In genomic region chr5:110286446-110287083, GRCm38 (mm10) we compare ENCODE assay signal across 8 mouse cellular contexts. TPM values are rescaled to one million over a fixed set of nuclear protein-coding genes. Genes with fewer than 3 reads are reported as not detected.
DNase-seq lines count a peak whose midpoint lies in the region; ATAC-seq and TF ChIP-seq lines count a peak whose summit lies in the region.

No protein-coding gene starts in this region.

- H3K79me2 ChIP-seq in C2C12 (ENCODE audit: control insufficient read depth, insufficient read depth), result peaks cover 24% of the 10 kb centered on the region

- peak; percentile 78; the same call in 1 of the 2 replicates for ATAC-seq in forebrain, embryonic 11.5 days (replicated peaks; ENCODE audit: low FRiP score)
- peak; percentile 81 for ATAC-seq in liver, embryonic 15.5 days (ENCODE audit: insufficient read depth)

- H3K9me3 ChIP-seq in forebrain, embryonic 11.5 days (ENCODE audit: control insufficient read depth, low read length), result no peaks in the 10 kb centered on the region
- H3K9me3 ChIP-seq in liver, embryonic 15.5 days (replicated peaks), result no peaks in the 10 kb centered on the region

- H3K27me3 ChIP-seq in C2C12 (ENCODE audit: control insufficient read depth, insufficient read depth, insufficient read length), result no peaks in the 10 kb centered on the region
- H3K27me3 ChIP-seq in forebrain, embryonic 11.5 days (ENCODE audit: control insufficient read depth, insufficient read depth, low read length), result peaks cover 9% of the 10 kb centered on the region
- H3K27me3 ChIP-seq in liver, embryonic 15.5 days, result no peaks in the 10 kb centered on the region

- peak overlapping the region; percentile 50 for H3K4me3 ChIP-seq in C2C12 (ENCODE audit: insufficient read depth, poor library complexity, severe bottlenecking)
- H3K4me3 ChIP-seq in forebrain, embryonic 11.5 days (ENCODE audit: low read depth, low read length), result peak overlapping the region; percentile 62
- H3K4me3 ChIP-seq in liver, embryonic 15.5 days (replicated peaks), result peak overlapping the region; percentile 90

- 3% methylated on average over 30 of the region's 31 CpGs for WGBS in forebrain, embryonic 11.5 days
- 1% methylated on average over 31 of the region's 31 CpGs for WGBS in liver, embryonic 15.5 days (ENCODE audit: insufficient replicate concordance)

- DNase-seq in embryo, embryonic 10.5 days (ENCODE audit: low spot score), result peak; percentile 64
- DNase-seq in embryo, embryonic 10 days (ENCODE audit: low spot score), result no peak
- DNase-seq in forebrain, embryonic 11.5 days (ENCODE audit: low spot score), result no peak
- no peak for DNase-seq in ovary, adult 18-20 months (ENCODE audit: low spot score)
- DNase-seq in thymus, postnatal 14 days, result no peak
- no peak for DNase-seq in cerebellum, postnatal 10 days

- peak overlapping the region; percentile 92 for H3K4me2 ChIP-seq in forebrain, embryonic 11.5 days (ENCODE audit: low read depth, low read length, severe bottlenecking)
- peak overlapping the region; percentile 100 for H3K4me2 ChIP-seq in liver, embryonic 15.5 days

- peak overlapping the region; percentile 82 for H3K9ac ChIP-seq in forebrain, embryonic 11.5 days (ENCODE audit: low read length)
- H3K9ac ChIP-seq in liver, embryonic 15.5 days, result peak overlapping the region; percentile 82

- peaks cover 11% of the 10 kb centered on the region for H3K79me3 ChIP-seq in C2C12 (ENCODE audit: low read depth)

- peak overlapping the region; percentile 95 for H3ac ChIP-seq in C2C12 (ENCODE audit: control insufficient read depth, insufficient read length, low read depth)

- H3K4me1 ChIP-seq in forebrain, embryonic 11.5 days (replicated peaks; ENCODE audit: control insufficient read depth, insufficient read depth, low read length), result peaks cover 9% of the 10 kb centered on the region; the same call in 1 of the 2 replicates
- peaks cover 40% of the 10 kb centered on the region for H3K4me1 ChIP-seq in liver, embryonic 15.5 days (replicated peaks)

- peaks cover 26% of the 10 kb centered on the region for H3K36me3 ChIP-seq in C2C12 (ENCODE audit: control insufficient read depth, insufficient read depth)
- H3K36me3 ChIP-seq in forebrain, embryonic 11.5 days (ENCODE audit: control insufficient read depth, insufficient read depth, low read length), result no peaks in the 10 kb centered on the region; the same call in 1 of the 2 replicates
- peaks cover 36% of the 10 kb centered on the region for H3K36me3 ChIP-seq in liver, embryonic 15.5 days (replicated peaks)

- no peak for TF ChIP-seq CTCF in C2C12 (IDR thresholded peaks at IDR 0.05; ENCODE audit: control insufficient read depth, insufficient read depth, insufficient read length)

- peak overlapping the region; percentile 27; the same call in 1 of the 2 replicates for H3K27ac ChIP-seq in forebrain, embryonic 11.5 days (ENCODE audit: low read depth, low read length)
- peak overlapping the region; percentile 85 for H3K27ac ChIP-seq in liver, embryonic 15.5 days (replicated peaks)

TF ChIP-seq in C2C12, 6 proteins besides CTCF, POLR2A, EP300 and RAD21:
- no peak for TF ChIP-seq MAX (IDR thresholded peaks at IDR 0.05)
- TF ChIP-seq CEBPB (IDR thresholded peaks at IDR 0.05; ENCODE audit: low read depth), result no peak
- TF ChIP-seq USF1 (IDR thresholded peaks at IDR 0.05; ENCODE audit: low read depth), result no peak
- TF ChIP-seq MYOD1 (IDR thresholded peaks at IDR 0.05; ENCODE audit: control insufficient read depth, insufficient read length, low read depth), result no peak
- no peak for TF ChIP-seq FOSL1 (IDR thresholded peaks at IDR 0.05; ENCODE audit: insufficient read depth, low read length, poor library complexity, severe bottlenecking)
- no peak for TF ChIP-seq MYOG (IDR thresholded peaks at IDR 0.05; ENCODE audit: control insufficient read depth, extremely low read depth, insufficient read length)
TF ChIP-seq in C2C12: peak in this region for 0.

RNA-seq across cellular contexts. Expression of gene Pole, which starts 0.5 kb away (rescaled TPM):
- 17.4 TPM for polyA plus RNA-seq in C2C12 (2012; fragmentation: generic; extraction: Trizol)
- 49.8 and 50.7 TPM in 2 replicates for polyA plus RNA-seq in forebrain, embryonic 11.5 days (2014; fragmentation: Nextera tagmentation; extraction: Ambion mirVana)
- 14.4 and 16.4 TPM in 2 replicates for polyA plus RNA-seq in liver, embryonic 15.5 days (2015; fragmentation: Nextera tagmentation; extraction: Ambion mirVana)

RNA-seq across cellular contexts. Expression of gene Pxmp2, which starts 0.6 kb away (rescaled TPM):
- polyA plus RNA-seq in C2C12 (2012; fragmentation: generic; extraction: Trizol), result 3.9 TPM
- polyA plus RNA-seq in forebrain, embryonic 11.5 days (2014; fragmentation: Nextera tagmentation; extraction: Ambion mirVana), result 10.7 and 12.2 TPM in 2 replicates
- polyA plus RNA-seq in liver, embryonic 15.5 days (2015; fragmentation: Nextera tagmentation; extraction: Ambion mirVana), result 44.6 and 45.0 TPM in 2 replicates

RNA-seq across cellular contexts. Expression of gene Pgam5, which starts 16.9 kb away (rescaled TPM):
- 52.6 TPM for polyA plus RNA-seq in C2C12 (2012; fragmentation: generic; extraction: Trizol)
- polyA plus RNA-seq in forebrain, embryonic 11.5 days (2014; fragmentation: Nextera tagmentation; extraction: Ambion mirVana), result 92.4 and 104 TPM in 2 replicates
- 25.7 and 27.1 TPM in 2 replicates for polyA plus RNA-seq in liver, embryonic 15.5 days (2015; fragmentation: Nextera tagmentation; extraction: Ambion mirVana)

RNA-seq across cellular contexts. Expression of gene Ankle2, which starts 55.8 kb away (rescaled TPM):
- polyA plus RNA-seq in C2C12 (2012; fragmentation: generic; extraction: Trizol), result 12.3 TPM
- 39.0 and 48.6 TPM in 2 replicates for polyA plus RNA-seq in forebrain, embryonic 11.5 days (2014; fragmentation: Nextera tagmentation; extraction: Ambion mirVana)
- 13.1 and 14.3 TPM in 2 replicates for polyA plus RNA-seq in liver, embryonic 15.5 days (2015; fragmentation: Nextera tagmentation; extraction: Ambion mirVana)

RNA-seq across cellular contexts. Expression of gene P2rx2, which starts 56.4 kb away (rescaled TPM):
- 0.09 TPM for polyA plus RNA-seq in C2C12 (2012; fragmentation: generic; extraction: Trizol)
- 1.0 and 1.3 TPM in 2 replicates for polyA plus RNA-seq in forebrain, embryonic 11.5 days (2014; fragmentation: Nextera tagmentation; extraction: Ambion mirVana)
- 0.09 TPM in 1 of 2 replicates, not detected in the other for polyA plus RNA-seq in liver, embryonic 15.5 days (2015; fragmentation: Nextera tagmentation; extraction: Ambion mirVana)
